Mouse (Mus musculus): ENCODE measurements around the gene Ccr1l1.

The Ccr1l1 gene

GRCm38 (mm10) chr9:123928118-123928758 lies 50.0 kb downstream of the Ccr1l1 start:
- DNase-seq (ENCODE audit: low spot score) = no peak

GRCm38 (mm10) chr9:123927281-123927960 lies 50.8 kb downstream of the Ccr1l1 start:
- no peak for DNase-seq (ENCODE audit: low spot score)
